Mouse (Mus musculus) neural tube, embryonic 13.5 days (tissue): ENCODE data around the gene Defa36. TPM values are rescaled to one million over a fixed set of nuclear protein-coding genes. Genes with fewer than 3 reads are reported as not detected.
"Not testable (repeated sequence)": the region's sequence is repeated elsewhere in the genome, so short reads cannot be mapped to it uniquely, and the experiment has no call there.

Experiments
- ATAC-seq: fragments of 200-750 bp; cut with Nextera tagmentation; 2 replicates; pipeline ENCODE4 v1.8.0; 2017; ENCODE audit warnings: low read depth, mild to moderate bottlenecking, moderate TSS enrichment, moderate library complexity
- H3K27ac ChIP-seq: fragments of 300-500 bp; sonication (generic); replicated peaks from 2 replicates; pipeline ENCODE4 v1.5.1; 2015; ENCODE audit warnings: moderate library complexity, mild to moderate bottlenecking, inconsistent platforms
- H3K27me3 ChIP-seq: fragments of 300-500 bp; sonication (generic); 2 replicates; pipeline ENCODE4 v1.6.1; 2015; ENCODE audit warnings: mild to moderate bottlenecking, inconsistent platforms
- H3K36me3 ChIP-seq: fragments of 300-500 bp; sonication (generic); 2 replicates; pipeline ENCODE4 v1.6.1; 2015; ENCODE audit warnings: mild to moderate bottlenecking, inconsistent platforms
- H3K4me1 ChIP-seq: fragments of 300-500 bp; sonication (generic); replicated peaks from 2 replicates; pipeline ENCODE4 v1.6.1; 2015; ENCODE audit warnings: inconsistent platforms
- H3K4me2 ChIP-seq: fragments of 300-500 bp; sonication (generic); 2 replicates; pipeline ENCODE4 v1.6.1; 2015; ENCODE audit warnings: inconsistent platforms, mild to moderate bottlenecking, moderate library complexity
- H3K4me3 ChIP-seq: fragments of 300-500 bp; sonication (generic); 2 replicates; pipeline ENCODE4 v1.5.1; 2015; ENCODE audit warnings: mild to moderate bottlenecking, inconsistent platforms
- H3K9ac ChIP-seq: fragments of 300-500 bp; sonication (generic); 2 replicates; pipeline ENCODE4 v1.6.1; 2015; ENCODE audit warnings: moderate library complexity, mild to moderate bottlenecking, inconsistent platforms
- H3K9me3 ChIP-seq: fragments of 300-500 bp; sonication (generic); 2 replicates; pipeline ENCODE4 v1.6.1; 2016; ENCODE audit warnings: inconsistent platforms
- WGBS: fragments of 180-500 bp; shearing (Covaris S2); methylation state at CpG from one replicate; pipeline ENCODE4 v1.1.7; 2015; 5-methylcytosine and 5-hydroxymethylcytosine counted together
- polyA plus RNA-seq: library from polyadenylated mRNA; unstranded; fragments of >200 nt; fragmentation: Nextera tagmentation; extraction: Ambion mirVana; gene quantifications from 2 replicates; pipeline ENCODE4 v1.2.1, GENCODE M21; 2015

Gene Defa36
- polyA plus RNA-seq = not detected in 2 replicates

DNA sequence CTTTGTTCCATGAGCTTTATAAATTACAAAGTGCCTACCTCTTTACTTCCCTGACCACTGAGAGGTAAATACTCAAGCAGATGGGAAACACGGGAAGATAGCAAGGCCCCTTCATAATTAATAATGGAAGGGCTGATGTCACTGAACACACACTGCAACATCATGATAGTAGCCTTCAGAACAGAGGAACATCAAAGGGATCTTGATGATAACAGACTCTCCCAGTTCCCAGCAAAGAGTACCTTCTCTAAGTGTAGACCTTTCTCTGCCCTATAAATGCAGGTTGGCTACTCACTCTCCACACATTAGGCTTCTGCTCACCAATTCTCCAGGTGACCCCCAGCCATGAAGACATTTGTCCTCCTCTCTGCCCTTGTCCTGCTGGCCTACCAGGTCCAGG is at the start of gene Defa36:
Gene Defa36, plus strand, starts transcription at position 301 of the 400 bp plus-strand sequence.
- H3K36me3 ChIP-seq, ATAC-seq, H3K4me1 ChIP-seq, H3K4me3 ChIP-seq, H3K27ac ChIP-seq, H3K4me2 ChIP-seq, H3K9me3 ChIP-seq, H3K9ac ChIP-seq, H3K27me3 ChIP-seq: not testable (repeated sequence)
- WGBS = no CpG with 5 or more reads among the region's 1 CpGs

- not testable (repeated sequence) for H3K27me3 ChIP-seq, ATAC-seq, H3K9me3 ChIP-seq, H3K36me3 ChIP-seq, H3K9ac ChIP-seq, H3K27ac ChIP-seq, H3K4me1 ChIP-seq, H3K4me2 ChIP-seq, H3K4me3 ChIP-seq
- 20% methylated on average over 1 of the region's 2 CpGs for WGBS
Observed at GRCm38 (mm10) chr8:21378215-21378614, 49.0 kb upstream of the Defa36 start, which contains the start of gene Defa2. TSS of gene Defa2 (plus strand) at chr8:21378515.

DNA sequence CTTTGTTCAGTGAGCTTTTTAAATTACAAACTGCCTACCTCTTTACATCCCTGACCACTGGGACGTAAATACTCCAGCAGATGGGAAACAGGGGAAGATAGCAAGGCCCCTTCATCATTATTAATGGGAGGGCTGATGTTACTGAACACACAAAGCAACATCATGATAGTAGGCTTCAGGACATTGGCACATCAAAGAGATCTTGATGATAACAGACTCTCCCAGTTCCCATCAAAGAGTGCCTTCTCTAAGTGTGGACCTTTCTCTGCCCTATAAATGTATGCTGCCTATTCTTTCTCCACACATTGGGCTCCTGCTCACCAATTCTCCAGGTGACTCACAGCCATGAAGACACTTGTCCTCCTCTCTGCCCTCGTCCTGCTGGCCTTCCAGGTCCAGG is 35.7 kb upstream of the Defa36 start, which contains the start of gene Defa33:
Gene Defa33, plus strand, starts transcription at position 301 of the 400 bp plus-strand sequence.
- not testable (repeated sequence) for H3K27me3 ChIP-seq, H3K9me3 ChIP-seq, H3K27ac ChIP-seq, H3K36me3 ChIP-seq, H3K9ac ChIP-seq, ATAC-seq, H3K4me1 ChIP-seq, H3K4me2 ChIP-seq, H3K4me3 ChIP-seq
- no CpG with 5 or more reads among the region's 2 CpGs for WGBS

DNA sequence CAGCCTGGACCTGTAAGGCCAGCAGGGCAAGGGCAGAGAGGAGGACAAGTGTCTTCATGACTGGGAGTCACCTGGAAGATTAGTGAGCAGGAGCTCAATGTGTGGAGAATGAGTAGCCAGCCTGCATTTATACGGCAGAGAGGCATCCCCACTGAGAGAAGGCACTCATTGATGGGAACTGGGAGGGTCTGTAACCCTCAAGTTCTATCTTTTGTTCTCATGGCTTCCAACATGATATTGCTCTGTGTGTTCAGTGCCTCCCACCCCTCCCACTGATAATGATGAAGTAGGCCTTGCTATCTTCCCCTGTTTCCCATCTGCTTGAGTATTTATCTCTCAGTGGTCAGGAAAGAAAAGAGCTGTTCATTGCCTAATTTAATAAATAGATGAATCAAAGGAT is 29.2 kb downstream of the Defa36 start, which contains the start of gene Gm7849:
Gene Gm7849, minus strand, starts transcription at position 101 of the 400 bp plus-strand sequence.
- not testable (repeated sequence) for H3K4me1 ChIP-seq, H3K27ac ChIP-seq, H3K9ac ChIP-seq, H3K27me3 ChIP-seq, H3K36me3 ChIP-seq, H3K9me3 ChIP-seq, ATAC-seq, H3K4me3 ChIP-seq, H3K4me2 ChIP-seq
- no CpG with 5 or more reads among the region's 1 CpGs for WGBS

Other genes starting within 250 kb of the Defa36 start
- not detected in 2 replicates for gene Defa31, start 235.8 kb upstream of the Defa36 start, polyA plus RNA-seq
- gene Gm15293, start 225.8 kb upstream of the Defa36 start, polyA plus RNA-seq = not detected in 2 replicates
- gene Gm15292, start 177.7 kb upstream of the Defa36 start, polyA plus RNA-seq = not detected in 2 replicates
- gene Defa27, start 111.9 kb upstream of the Defa36 start, polyA plus RNA-seq = not detected in 2 replicates
- not detected in 2 replicates for gene Defa29, start 100.4 kb upstream of the Defa36 start, polyA plus RNA-seq
- not detected in 2 replicates for gene Defa2, start 48.9 kb upstream of the Defa36 start, polyA plus RNA-seq
- not detected in 2 replicates for gene Defa33, start 35.6 kb upstream of the Defa36 start, polyA plus RNA-seq
- not detected in 2 replicates for gene Gm7849, start 29.1 kb downstream of the Defa36 start, polyA plus RNA-seq
- not detected in 2 replicates for gene Defa20, start 81.8 kb downstream of the Defa36 start, polyA plus RNA-seq
- not detected in 2 replicates for gene Defa32, start 101.6 kb downstream of the Defa36 start, polyA plus RNA-seq
- not detected in 2 replicates for gene Defa37, start 138.0 kb downstream of the Defa36 start, polyA plus RNA-seq
- gene Defa28, start 155.6 kb downstream of the Defa36 start, polyA plus RNA-seq = not detected in 2 replicates
- not detected in 2 replicates for gene Gm7861, start 167.1 kb downstream of the Defa36 start, polyA plus RNA-seq
- not detected in 2 replicates for gene Defa26, start 190.8 kb downstream of the Defa36 start, polyA plus RNA-seq
- gene Defa17, start 228.4 kb downstream of the Defa36 start, polyA plus RNA-seq = not detected in 2 replicates
- not detected in 2 replicates for gene Defa34, start 238.4 kb downstream of the Defa36 start, polyA plus RNA-seq